Mouse (Mus musculus): ENCODE measurements around the gene Wars. TPM values are rescaled to one million over a fixed set of nuclear protein-coding genes. Genes with fewer than 3 reads are reported as not detected.
"Not testable (repeated sequence)": the region's sequence is repeated elsewhere in the genome, so short reads cannot be mapped to it uniquely, and the experiment has no call there.

Gene Wars
- polyA plus RNA-seq, 1 experiment from 2014 or later: 105 TPM

GRCm38 (mm10) chr12:108849488-108850022 is 44.4 kb downstream of the Wars start:
- Histone ChIP-seq H3K9me3 (no peaks in the 10 kb centered on the region), H3K9ac (no peak overlapping the region), H3K4me1 (replicated peaks) (peaks cover 9% of the 10 kb centered on the region), H3K4me2 (no peak overlapping the region), H3K27ac (replicated peaks) (no peak overlapping the region), H3K4me3 (no peak overlapping the region), H3K36me3 (peaks cover 4% of the 10 kb centered on the region; the same call in 1 of the 2 replicates), H3K27me3 (no peaks in the 10 kb centered on the region)
- no peak for ATAC-seq (ENCODE audit: low FRiP score, low read depth)
- WGBS: 81% methylated on average over 4 of the region's 4 CpGs

GRCm38 (mm10) chr12:108848033-108848432 is 45.9 kb downstream of the Wars start:
- WGBS: 94% methylated on average over 3 of the region's 3 CpGs
- not testable (repeated sequence) for H3K27ac ChIP-seq (replicated peaks); H3K9ac ChIP-seq; ATAC-seq (ENCODE audit: low FRiP score, low read depth); H3K27me3 ChIP-seq; H3K4me1 ChIP-seq (replicated peaks); H3K4me2 ChIP-seq; H3K9me3 ChIP-seq; H3K4me3 ChIP-seq
- H3K36me3 ChIP-seq: peaks cover 12% of the 10 kb centered on the region

- Histone ChIP-seq H3K9ac (no peak overlapping the region), H3K27me3 (no peaks in the 10 kb centered on the region), H3K4me3 (no peak overlapping the region), H3K36me3 (peaks cover 18% of the 10 kb centered on the region), H3K4me2 (no peak overlapping the region), H3K9me3 (no peaks in the 10 kb centered on the region), H3K27ac (replicated peaks) (no peak overlapping the region), H3K4me1 (replicated peaks) (peaks cover 8% of the 10 kb centered on the region)
- no peak for ATAC-seq (ENCODE audit: low FRiP score, low read depth)
- 88% methylated on average over 7 of the region's 7 CpGs for WGBS
These were observed 51.3 kb downstream of the Wars start for GRCm38 (mm10) chr12:108842663-108843062.

- Histone ChIP-seq H3K27me3 (no peaks in the 10 kb centered on the region), H3K4me2 (no peak overlapping the region), H3K4me1 (replicated peaks) (peaks cover 23% of the 10 kb centered on the region), H3K4me3 (no peak overlapping the region), H3K36me3 (peaks cover 18% of the 10 kb centered on the region), H3K9me3 (no peaks in the 10 kb centered on the region), H3K9ac (no peak overlapping the region), H3K27ac (replicated peaks) (no peak overlapping the region)
- ATAC-seq (ENCODE audit: low FRiP score, low read depth): no peak
- 90% methylated on average over 6 of the region's 6 CpGs for WGBS
These were observed 52.8 kb downstream of the Wars start for GRCm38 (mm10) chr12:108841181-108841580.

- no peaks in the 10 kb centered on the region for H3K9me3 ChIP-seq
- H3K4me3 ChIP-seq: peak overlapping the region; percentile 81
- peak overlapping the region; percentile 63 for H3K9ac ChIP-seq
- 0 out of 2 replicates have a peak overlapping the region, but pooled peaks have one; percentile 86 for H3K27ac ChIP-seq (replicated peaks)
- H3K27me3 ChIP-seq: no peaks in the 10 kb centered on the region
- peaks cover 6% of the 10 kb centered on the region for H3K36me3 ChIP-seq
- WGBS: 57% methylated on average over 7 of the region's 7 CpGs
- peak overlapping the region; percentile 75 for H3K4me2 ChIP-seq
- H3K4me1 ChIP-seq (replicated peaks): peaks cover 60% of the 10 kb centered on the region
- no peak for ATAC-seq (ENCODE audit: low FRiP score, low read depth)
These were observed 57.3 kb downstream of the Wars start for GRCm38 (mm10) chr12:108836722-108837121.

GRCm38 (mm10) chr12:108835840-108836409 is 58.0 kb downstream of the Wars start, which contains the start of the genes Slc25a29 and Slc25a47:
Gene Slc25a29 (minus strand): TSS chr12:108835883.
Gene Slc25a47 (plus strand): TSS chr12:108836046.
- WGBS: under 1% methylated on average over 48 of the region's 53 CpGs
- peak within 1 kb of the TSS; percentile 81 for H3K4me3 ChIP-seq
- no peaks in the 10 kb centered on the region for H3K27me3 ChIP-seq
- peak within 1 kb of the TSS; percentile 75 for H3K4me2 ChIP-seq
- peaks cover 60% of the 10 kb centered on the region for H3K4me1 ChIP-seq (replicated peaks)
- no peaks in the 10 kb centered on the region for H3K9me3 ChIP-seq
- H3K9ac ChIP-seq: peak within 1 kb of the TSS; percentile 64
- H3K36me3 ChIP-seq: peaks cover 2% of the 10 kb centered on the region; the same call in 1 of the 2 replicates
- H3K27ac ChIP-seq (replicated peaks): peak within 1 kb of the TSS; percentile 86
- ATAC-seq (ENCODE audit: low FRiP score, low read depth): peak; percentile 99

- Histone ChIP-seq H3K27ac (replicated peaks) (peak overlapping the region; percentile 66), H3K4me1 (replicated peaks) (peaks cover 60% of the 10 kb centered on the region), H3K36me3 (no peaks in the 10 kb centered on the region), H3K9me3 (no peaks in the 10 kb centered on the region), H3K4me2 (peak overlapping the region; percentile 75), H3K4me3 (peak overlapping the region; percentile 81), H3K27me3 (no peaks in the 10 kb centered on the region), H3K9ac (peak overlapping the region; percentile 64)
- ATAC-seq (ENCODE audit: low FRiP score, low read depth): no peak; the same call in 1 of the 2 replicates
- WGBS: under 1% methylated on average over 48 of the region's 51 CpGs
These were observed 58.6 kb downstream of the Wars start for GRCm38 (mm10) chr12:108835208-108835839.

GRCm38 (mm10) chr12:108834786-108835185 is 59.2 kb downstream of the Wars start:
- Histone ChIP-seq H3K36me3 (no peaks in the 10 kb centered on the region), H3K4me1 (replicated peaks) (peaks cover 60% of the 10 kb centered on the region), H3K27me3 (no peaks in the 10 kb centered on the region), H3K27ac (replicated peaks) (no peak overlapping the region), H3K9me3 (no peaks in the 10 kb centered on the region), H3K9ac (0 out of 2 replicates have a peak overlapping the region, but pooled peaks have one; percentile 64), H3K4me3 (peak overlapping the region; percentile 81), H3K4me2 (peak overlapping the region; percentile 75)
- 47% methylated on average over 5 of the region's 5 CpGs for WGBS
- no peak for ATAC-seq (ENCODE audit: low FRiP score, low read depth)

- H3K27me3 ChIP-seq: no peaks in the 10 kb centered on the region
- no peaks in the 10 kb centered on the region for H3K36me3 ChIP-seq
- H3K27ac ChIP-seq (replicated peaks): no peak overlapping the region
- peak overlapping the region; percentile 75 for H3K4me2 ChIP-seq
- no peak for ATAC-seq (ENCODE audit: low FRiP score, low read depth)
- WGBS: 74% methylated on average over 3 of the region's 3 CpGs
- H3K4me1 ChIP-seq (replicated peaks): peaks cover 60% of the 10 kb centered on the region
- peak overlapping the region; percentile 81; the same call in 1 of the 2 replicates for H3K4me3 ChIP-seq
- no peaks in the 10 kb centered on the region for H3K9me3 ChIP-seq
- 0 out of 2 replicates have a peak overlapping the region, but pooled peaks have one; percentile 64 for H3K9ac ChIP-seq
These were observed 59.6 kb downstream of the Wars start for GRCm38 (mm10) chr12:108834337-108834736.

GRCm38 (mm10) chr12:108833408-108833807 is 60.6 kb downstream of the Wars start:
- no peak for ATAC-seq (ENCODE audit: low FRiP score, low read depth)
- Histone ChIP-seq H3K4me2 (no peak overlapping the region), H3K4me1 (replicated peaks) (peaks cover 60% of the 10 kb centered on the region), H3K27me3 (no peaks in the 10 kb centered on the region), H3K36me3 (no peaks in the 10 kb centered on the region), H3K27ac (replicated peaks) (no peak overlapping the region), H3K4me3 (no peak overlapping the region), H3K9me3 (no peaks in the 10 kb centered on the region), H3K9ac (no peak overlapping the region)
- WGBS: 92% methylated on average over 3 of the region's 3 CpGs

- Histone ChIP-seq H3K9me3 (no peaks in the 10 kb centered on the region), H3K4me2 (no peak overlapping the region), H3K27me3 (no peaks in the 10 kb centered on the region), H3K27ac (replicated peaks) (no peak overlapping the region), H3K9ac (no peak overlapping the region), H3K4me3 (no peak overlapping the region), H3K4me1 (replicated peaks) (peaks cover 54% of the 10 kb centered on the region), H3K36me3 (0 out of 2 replicates have a peak, but pooled peaks cover 4% of the 10 kb centered on the region)
- no peak for ATAC-seq (ENCODE audit: low FRiP score, low read depth)
- 83% methylated on average over 8 of the region's 8 CpGs for WGBS
These were observed 61.1 kb downstream of the Wars start for GRCm38 (mm10) chr12:108832851-108833250.

GRCm38 (mm10) chr12:108831966-108832643 is 61.9 kb downstream of the Wars start:
- no peaks in the 10 kb centered on the region for H3K27me3 ChIP-seq
- no peak overlapping the region for H3K27ac ChIP-seq (replicated peaks)
- no peaks in the 10 kb centered on the region for H3K9me3 ChIP-seq
- H3K9ac ChIP-seq: no peak overlapping the region
- H3K36me3 ChIP-seq: 0 out of 2 replicates have a peak, but pooled peaks cover 4% of the 10 kb centered on the region
- ATAC-seq (ENCODE audit: low FRiP score, low read depth): no peak
- H3K4me1 ChIP-seq (replicated peaks): peaks cover 46% of the 10 kb centered on the region
- H3K4me3 ChIP-seq: no peak overlapping the region
- H3K4me2 ChIP-seq: no peak overlapping the region
- WGBS: 53% methylated on average over 9 of the region's 9 CpGs
